Mouse (Mus musculus) liver, embryonic 16.5 days (tissue): Measurements from ENCODE around the gene Vps35. TPM values are rescaled to one million over a fixed set of nuclear protein-coding genes. Genes with fewer than 3 reads are reported as not detected.

Experiments used
- ATAC-seq: fragments of 200-750 bp; cut with Nextera tagmentation; 2 replicates; pipeline ENCODE4 v1.8.0; 2017; ENCODE audit warnings: low read depth, mild to moderate bottlenecking, moderate number of reproducible peaks, moderate library complexity
- H3K27ac ChIP-seq: fragments of 300-500 bp; sonication (generic); 2 replicates; pipeline ENCODE4 v1.5.1; 2014; ENCODE audit warnings: mild to moderate bottlenecking, low read length
- H3K27me3 ChIP-seq: fragments of 300-500 bp; sonication (generic); 2 replicates; pipeline ENCODE4 v1.6.1; 2014; ENCODE audit warnings: low read depth, low read length, mixed read lengths; ENCODE audit not compliant: control insufficient read depth, insufficient read depth
- H3K36me3 ChIP-seq: fragments of 300-500 bp; sonication (generic); 2 replicates; pipeline ENCODE4 v1.6.1; 2014; ENCODE audit warnings: mild to moderate bottlenecking; ENCODE audit not compliant: control insufficient read depth, insufficient read depth
- H3K4me1 ChIP-seq: fragments of 300-500 bp; sonication (generic); 2 replicates; pipeline ENCODE4 v1.6.1; 2014; ENCODE audit warnings: low read depth, low read length, mixed read lengths; ENCODE audit not compliant: control insufficient read depth
- H3K4me2 ChIP-seq: fragments of 300-500 bp; sonication (generic); 2 replicates; pipeline ENCODE4 v1.6.1; 2014; ENCODE audit warnings: low read depth, low read length, mixed read lengths
- H3K4me3 ChIP-seq: fragments of 300-500 bp; sonication (generic); 2 replicates; pipeline ENCODE4 v1.5.1; 2014; ENCODE audit warnings: low read depth, mild to moderate bottlenecking, low read length
- H3K9ac ChIP-seq: fragments of 300-500 bp; sonication (generic); 2 replicates; pipeline ENCODE4 v1.6.1; 2014; ENCODE audit warnings: low read depth, low read length
- H3K9me3 ChIP-seq: fragments of 300-500 bp; sonication (generic); replicated peaks from 2 replicates; pipeline ENCODE4 v1.6.1; 2016; ENCODE audit warnings: low read length; ENCODE audit not compliant: control insufficient read depth
- WGBS: fragments of 180-500 bp; shearing (Covaris S2); extraction: QIAGEN DNeasy Blood & Tissue Kit; methylation state at CpG from one replicate; pipeline ENCODE4 v1.1.7; 2014; ENCODE audit not compliant: insufficient replicate concordance; 5-methylcytosine and 5-hydroxymethylcytosine counted together
- polyA plus RNA-seq: library from polyadenylated mRNA; unstranded; fragments of >200 nt; fragmentation: Nextera tagmentation; extraction: Ambion mirVana; gene quantifications from 2 replicates; pipeline ENCODE4 v1.2.1, GENCODE M21; 2015

Vps35 gene
- polyA plus RNA-seq = 88.1 and 93.8 TPM in 2 replicates

DNA sequence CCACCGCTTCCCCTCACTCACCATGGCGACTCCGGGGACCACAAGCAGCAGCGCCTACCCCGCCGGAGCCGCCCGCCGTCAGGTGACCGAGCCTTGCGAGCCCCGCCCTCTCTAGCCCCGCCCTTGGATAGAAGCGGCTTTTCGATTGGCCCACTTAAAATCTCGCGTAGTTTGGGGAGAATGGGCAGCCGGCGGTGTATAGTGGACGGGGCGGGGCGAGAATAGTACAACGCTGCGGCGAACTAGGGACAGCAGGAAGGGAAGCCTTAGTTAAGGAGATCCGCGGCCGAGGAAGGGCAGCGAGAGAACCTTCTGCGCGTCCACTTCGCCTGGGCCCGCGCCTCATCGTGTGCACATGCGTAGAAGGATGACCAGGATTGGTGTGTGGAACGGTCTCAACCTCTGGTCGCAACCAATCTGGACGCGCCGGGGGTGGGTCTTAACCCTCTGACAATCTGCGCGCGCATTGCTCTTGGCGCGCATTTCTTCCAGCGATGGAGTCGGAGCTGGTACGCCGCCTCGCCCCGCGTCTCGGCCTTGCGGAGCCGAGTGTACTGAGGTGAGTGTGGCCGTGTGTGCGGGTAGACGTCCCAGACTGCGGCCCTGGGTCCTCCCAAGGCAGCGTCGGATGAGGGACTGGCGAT lies at the start of gene Vps35, which contains the start of gene Orc6:
Gene Vps35 (minus strand): TSS at position 369 of the 644 bp plus-strand sequence.
Gene Orc6 (plus strand): TSS at position 199 of the 644 bp plus-strand sequence.
- peak within 1 kb of the TSS; percentile 100 for H3K4me3 ChIP-seq
- peaks cover 19% of the 10 kb centered on the region for H3K36me3 ChIP-seq
- H3K9me3 ChIP-seq = no peaks in the 10 kb centered on the region
- peak within 1 kb of the TSS; percentile 86 for H3K4me2 ChIP-seq
- under 1% methylated on average over 62 of the region's 63 CpGs for WGBS
- H3K9ac ChIP-seq = peak within 1 kb of the TSS; percentile 96
- peaks cover 21% of the 10 kb centered on the region for H3K4me1 ChIP-seq
- peak; percentile 97 for ATAC-seq
- H3K27ac ChIP-seq = peak within 1 kb of the TSS; percentile 95
- no peaks in the 10 kb centered on the region for H3K27me3 ChIP-seq

GRCm38 (mm10) chr8:85339871-85340573 lies 40.4 kb upstream of the Vps35 start:
- Histone ChIP-seq H3K4me2 (no peak overlapping the region), H3K27me3 (no peaks in the 10 kb centered on the region), H3K4me1 (peaks cover 15% of the 10 kb centered on the region), H3K27ac (no peak overlapping the region), H3K9me3 (no peaks in the 10 kb centered on the region), H3K4me3 (no peak overlapping the region), H3K9ac (no peak overlapping the region), H3K36me3 (peaks cover 22% of the 10 kb centered on the region)
- ATAC-seq = no peak
- WGBS = 86% methylated on average over 5 of the region's 5 CpGs

GRCm38 (mm10) chr8:85337681-85338080 lies 38.1 kb upstream of the Vps35 start:
- Histone ChIP-seq H3K27ac (no peak overlapping the region), H3K36me3 (peaks cover 19% of the 10 kb centered on the region), H3K27me3 (no peaks in the 10 kb centered on the region), H3K9me3 (no peaks in the 10 kb centered on the region), H3K9ac (no peak overlapping the region), H3K4me1 (peaks cover 19% of the 10 kb centered on the region), H3K4me2 (no peak overlapping the region), H3K4me3 (no peak overlapping the region)
- no peak for ATAC-seq
- WGBS = 75% methylated on average over 4 of the region's 4 CpGs

GRCm38 (mm10) chr8:85336211-85336933 lies 36.8 kb upstream of the Vps35 start:
- Histone ChIP-seq H3K36me3 (peaks cover 16% of the 10 kb centered on the region), H3K9me3 (no peaks in the 10 kb centered on the region), H3K4me2 (no peak overlapping the region), H3K27me3 (no peaks in the 10 kb centered on the region), H3K4me3 (no peak overlapping the region), H3K9ac (no peak overlapping the region), H3K27ac (peak overlapping the region; percentile 29; the same call in 1 of the 2 replicates), H3K4me1 (peaks cover 19% of the 10 kb centered on the region)
- ATAC-seq = no peak
- 68% methylated on average over 6 of the region's 6 CpGs for WGBS

DNA sequence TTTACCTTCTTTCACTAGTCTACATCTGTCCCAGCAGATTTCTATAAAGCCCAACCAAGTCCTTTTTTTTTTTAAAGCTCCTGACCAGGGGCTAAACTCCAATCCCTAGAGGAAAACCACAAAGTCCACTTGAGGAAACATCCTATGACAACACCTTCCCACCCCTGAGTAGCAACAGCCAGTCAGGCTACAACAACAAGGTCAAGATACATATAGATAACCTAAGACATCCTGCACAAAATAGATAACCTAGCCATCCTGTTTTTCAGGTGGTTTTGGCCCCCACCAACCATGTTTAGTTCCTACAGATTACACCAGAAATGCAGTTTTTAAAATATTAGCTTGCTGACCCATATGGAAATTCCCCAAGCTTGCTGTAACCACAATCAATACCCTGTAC lies 35.5 kb upstream of the Vps35 start:
- peaks cover 14% of the 10 kb centered on the region for H3K36me3 ChIP-seq
- H3K27ac ChIP-seq = peak overlapping the region; percentile 52; the same call in 1 of the 2 replicates
- peak; percentile 81 for ATAC-seq
- no peaks in the 10 kb centered on the region for H3K27me3 ChIP-seq
- H3K4me1 ChIP-seq = peaks cover 19% of the 10 kb centered on the region
- no peak overlapping the region for H3K4me3 ChIP-seq
- no peaks in the 10 kb centered on the region for H3K9me3 ChIP-seq
- no peak overlapping the region for H3K4me2 ChIP-seq
- H3K9ac ChIP-seq = no peak overlapping the region

DNA sequence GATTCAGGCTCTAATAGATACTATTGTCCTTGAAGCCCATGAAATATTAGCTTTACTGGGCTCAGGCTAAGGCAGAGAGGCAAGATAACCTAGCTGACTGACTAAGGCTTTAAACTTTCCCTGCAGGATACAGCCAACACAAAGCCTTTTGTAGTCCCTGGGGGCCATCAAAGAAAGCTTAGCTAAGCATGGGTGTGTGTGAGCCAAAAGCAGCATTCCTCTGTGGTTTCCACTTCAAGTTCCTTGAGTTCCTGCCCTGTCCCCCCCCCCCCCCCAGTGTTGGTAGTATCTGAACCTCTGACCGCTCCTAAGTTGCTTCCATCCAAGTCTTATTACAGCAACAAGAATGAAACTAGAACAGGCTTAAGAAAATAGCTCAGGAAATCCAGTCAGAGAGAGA lies 29.9 kb upstream of the Vps35 start:
- WGBS = 80% methylated on average over 1 of the region's 1 CpGs
- no peak for ATAC-seq
- H3K27ac ChIP-seq = no peak overlapping the region
- H3K36me3 ChIP-seq = peaks cover 37% of the 10 kb centered on the region
- H3K4me3 ChIP-seq = no peak overlapping the region
- H3K9ac ChIP-seq = no peak overlapping the region
- H3K9me3 ChIP-seq = no peaks in the 10 kb centered on the region
- no peaks in the 10 kb centered on the region for H3K4me1 ChIP-seq
- H3K27me3 ChIP-seq = no peaks in the 10 kb centered on the region
- H3K4me2 ChIP-seq = no peak overlapping the region

DNA sequence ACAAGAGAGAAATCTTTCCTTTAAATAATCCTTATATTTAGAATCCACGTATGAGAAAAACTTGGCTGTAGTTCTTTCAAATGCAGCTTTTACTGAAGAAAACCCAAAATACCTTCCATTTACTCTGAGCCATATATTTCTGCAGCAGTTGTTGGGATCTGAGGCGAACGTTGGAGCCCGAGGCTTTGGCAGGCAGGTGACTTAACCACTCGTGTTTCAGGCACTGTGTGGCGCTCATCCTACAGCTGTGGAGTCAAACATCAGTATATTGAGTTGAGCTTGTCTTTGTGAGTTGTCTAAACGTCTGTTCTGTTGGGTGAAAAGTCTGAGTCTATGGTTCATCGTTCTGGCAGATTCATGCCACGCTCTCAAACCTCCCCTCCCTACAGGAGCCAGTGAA lies 27.4 kb upstream of the Vps35 start:
- Histone ChIP-seq H3K9ac (no peak overlapping the region), H3K27ac (no peak overlapping the region), H3K4me2 (no peak overlapping the region), H3K27me3 (no peaks in the 10 kb centered on the region), H3K9me3 (no peaks in the 10 kb centered on the region), H3K4me3 (no peak overlapping the region), H3K36me3 (peaks cover 38% of the 10 kb centered on the region), H3K4me1 (no peaks in the 10 kb centered on the region)
- ATAC-seq = no peak
- WGBS = 77% methylated on average over 9 of the region's 9 CpGs

GRCm38 (mm10) chr8:85323084-85323483 lies 23.5 kb upstream of the Vps35 start:
- 69% methylated on average over 3 of the region's 3 CpGs for WGBS
- H3K27me3 ChIP-seq = no peaks in the 10 kb centered on the region

DNA sequence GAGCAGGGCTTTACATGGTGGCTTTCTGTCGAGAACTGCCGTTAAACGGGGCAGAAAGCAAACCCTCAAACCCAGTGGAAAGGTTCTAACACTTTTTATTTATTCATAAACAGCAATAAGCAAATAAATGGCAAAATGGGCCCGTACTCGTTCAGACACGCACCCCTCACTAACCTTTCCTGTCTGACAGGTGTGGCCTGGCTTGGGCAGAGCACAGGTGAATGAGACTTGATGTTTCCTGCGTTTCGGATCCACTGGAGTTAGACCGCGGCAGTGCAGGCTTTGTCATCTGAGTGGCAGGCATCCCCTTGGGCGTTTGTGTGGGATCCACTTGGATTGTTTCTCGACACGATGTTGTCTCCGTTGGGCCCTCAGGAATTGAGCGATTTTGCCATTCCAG lies 22.4 kb upstream of the Vps35 start:
- no peak for ATAC-seq
- Histone ChIP-seq H3K9ac (no peak overlapping the region), H3K36me3 (peaks cover 25% of the 10 kb centered on the region), H3K4me3 (no peak overlapping the region), H3K27me3 (no peaks in the 10 kb centered on the region), H3K27ac (no peak overlapping the region), H3K4me1 (peaks cover 18% of the 10 kb centered on the region), H3K4me2 (no peak overlapping the region), H3K9me3 (no peaks in the 10 kb centered on the region)
- WGBS = 84% methylated on average over 15 of the region's 15 CpGs

More at GRCm38 (mm10) chr8:85323084-85323483, 23.5 kb upstream of the Vps35 start:
- Histone ChIP-seq H3K4me2 (no peak overlapping the region), H3K4me1 (peaks cover 15% of the 10 kb centered on the region), H3K9me3 (no peaks in the 10 kb centered on the region), H3K9ac (no peak overlapping the region), H3K27ac (no peak overlapping the region), H3K36me3 (peaks cover 33% of the 10 kb centered on the region), H3K4me3 (no peak overlapping the region)
- ATAC-seq = no peak
